Mouse (Mus musculus): ENCODE results near the gene Pip5k1c. TPM values are rescaled to one million over a fixed set of nuclear protein-coding genes. Genes with fewer than 3 reads are reported as not detected.

The Pip5k1c gene
- total RNA-seq, 2 experiments from 2014 or later = 17.3 to 51.0 TPM

DNA sequence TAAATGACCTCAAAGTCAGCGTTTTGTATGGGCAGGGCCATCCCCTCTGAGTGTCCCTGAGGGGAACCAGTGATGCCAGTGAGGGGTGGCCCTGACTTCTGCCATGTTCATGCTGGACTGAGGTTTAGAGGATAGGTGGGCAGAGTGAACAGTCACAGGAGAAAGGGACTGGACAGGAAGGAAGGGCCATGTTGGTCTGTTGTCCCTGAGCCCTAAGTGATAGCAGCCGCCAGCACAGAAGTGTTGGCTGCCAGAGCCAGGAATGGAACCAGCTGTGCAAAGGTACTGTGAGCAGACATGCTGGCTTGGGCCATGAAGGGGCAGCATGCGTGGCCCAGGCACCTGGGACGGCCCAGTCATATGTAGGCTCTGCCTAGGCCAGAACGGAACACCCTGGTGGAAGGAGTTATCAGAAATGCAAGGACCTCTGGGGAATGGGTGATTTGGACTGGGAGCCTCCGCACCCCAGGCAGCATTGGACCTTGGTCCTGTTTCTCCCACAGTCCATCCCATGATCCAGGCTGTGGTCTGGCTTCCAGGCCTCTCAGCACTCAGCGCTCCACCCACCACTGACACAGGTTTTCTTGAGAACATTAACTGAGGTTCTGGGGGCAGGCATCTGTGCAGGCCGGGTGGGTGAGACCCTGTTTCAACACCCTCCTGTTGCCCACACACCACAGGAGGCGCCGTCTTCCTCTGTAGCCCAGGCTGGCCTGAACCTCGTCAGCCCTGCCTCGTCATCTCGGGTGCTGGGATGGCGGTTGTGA, 7.0 kb downstream of the Pip5k1c start:
- ATAC-seq (replicated peaks; ENCODE audit: low FRiP score, low TSS enrichment, poor library complexity, severe bottlenecking) = no peak

DNA sequence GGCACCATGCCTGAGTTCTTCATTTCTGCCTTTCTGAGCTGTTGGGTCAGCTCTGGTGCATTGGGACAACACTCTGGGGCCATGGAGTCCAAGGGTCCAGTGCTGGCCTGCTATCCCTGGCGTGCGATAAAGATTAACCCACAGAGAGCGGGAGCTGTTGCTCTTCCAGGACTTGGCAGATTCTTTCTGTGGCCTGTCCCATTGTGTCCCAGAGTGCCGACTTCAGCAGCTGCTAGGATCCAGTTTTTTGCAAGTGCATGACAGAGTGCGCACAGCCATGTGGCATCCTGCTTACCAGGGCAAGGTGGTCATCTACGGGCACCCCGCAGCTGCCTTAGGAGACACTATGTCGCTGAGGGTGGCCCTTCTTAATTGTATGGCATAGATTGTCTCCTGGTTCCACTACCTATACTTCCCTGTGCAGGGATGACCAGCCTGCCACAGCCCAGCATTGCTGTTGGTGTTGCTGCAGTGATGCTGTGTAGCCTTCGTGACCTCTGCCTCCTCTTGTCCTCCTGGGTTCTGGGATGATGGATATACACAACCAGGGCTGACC, 7.7 kb downstream of the Pip5k1c start:
- no peak for ATAC-seq (replicated peaks; ENCODE audit: low FRiP score, low TSS enrichment, poor library complexity, severe bottlenecking)

DNA sequence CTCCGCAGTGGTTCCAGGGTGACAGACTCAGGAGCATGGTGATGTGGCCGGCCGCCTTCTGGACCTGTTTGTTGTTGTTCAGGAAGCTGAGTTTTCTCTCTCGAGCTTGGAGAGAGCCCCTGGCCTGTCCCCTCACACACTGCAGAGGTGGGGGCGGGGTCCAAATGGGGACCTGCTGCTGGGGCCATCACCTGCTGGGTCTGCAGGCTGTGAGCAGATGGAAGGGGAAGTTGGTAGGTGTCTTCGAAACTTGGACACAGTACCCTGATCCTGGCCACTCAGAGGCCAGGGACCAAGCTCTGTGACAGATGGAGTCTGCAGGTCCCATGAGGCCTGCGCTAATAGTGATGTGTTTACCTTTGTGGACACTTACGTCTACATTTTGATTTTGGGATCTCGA, 8.6 kb downstream of the Pip5k1c start:
- no peak for ATAC-seq (replicated peaks; ENCODE audit: low FRiP score, low TSS enrichment, poor library complexity, severe bottlenecking)

DNA sequence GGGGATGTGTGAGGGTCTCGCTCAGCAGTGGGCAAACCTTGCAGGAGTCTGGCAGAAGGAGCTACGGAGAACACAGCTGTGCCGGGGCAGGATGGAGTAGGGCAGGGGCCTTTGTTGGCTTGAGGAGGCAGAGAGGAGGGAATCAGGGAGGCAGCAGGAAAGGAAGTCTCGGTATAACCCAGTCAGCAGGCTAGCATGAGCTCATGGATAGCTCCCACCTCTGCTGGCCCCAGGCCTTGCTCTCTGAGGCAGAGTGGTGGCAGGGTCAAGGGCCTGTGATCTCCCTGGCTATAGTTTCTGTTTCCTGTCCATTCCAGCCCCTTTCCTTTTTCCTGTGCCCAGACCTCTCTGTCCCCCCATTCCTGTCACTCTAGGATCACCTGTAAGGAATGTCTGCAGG, 9.5 kb downstream of the Pip5k1c start:
- no peak for ATAC-seq (replicated peaks; ENCODE audit: low FRiP score, low TSS enrichment, poor library complexity, severe bottlenecking)

DNA sequence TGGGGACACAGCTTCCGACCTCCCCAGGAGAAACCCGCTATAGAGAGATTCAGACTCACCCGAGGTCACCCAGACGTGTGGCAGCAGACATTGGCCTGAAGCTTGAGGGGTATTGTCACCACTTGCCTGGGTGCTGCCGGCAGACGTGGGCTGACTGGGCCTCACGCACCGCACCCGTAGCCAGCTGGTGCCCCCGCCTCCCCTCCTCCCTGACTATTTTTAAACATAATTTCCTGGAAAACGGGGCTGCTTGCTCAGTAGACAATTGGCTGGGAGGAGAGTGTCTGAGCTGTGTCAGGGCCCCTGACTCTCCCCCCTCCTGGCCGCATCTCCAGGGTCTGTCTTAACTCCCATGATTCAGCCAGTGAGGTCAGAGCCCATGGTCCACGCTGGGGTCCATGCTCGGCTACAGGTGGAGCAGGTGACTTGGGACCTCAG, 10.0 kb downstream of the Pip5k1c start:
- no peak for ATAC-seq (replicated peaks; ENCODE audit: low FRiP score, low TSS enrichment, poor library complexity, severe bottlenecking)

DNA sequence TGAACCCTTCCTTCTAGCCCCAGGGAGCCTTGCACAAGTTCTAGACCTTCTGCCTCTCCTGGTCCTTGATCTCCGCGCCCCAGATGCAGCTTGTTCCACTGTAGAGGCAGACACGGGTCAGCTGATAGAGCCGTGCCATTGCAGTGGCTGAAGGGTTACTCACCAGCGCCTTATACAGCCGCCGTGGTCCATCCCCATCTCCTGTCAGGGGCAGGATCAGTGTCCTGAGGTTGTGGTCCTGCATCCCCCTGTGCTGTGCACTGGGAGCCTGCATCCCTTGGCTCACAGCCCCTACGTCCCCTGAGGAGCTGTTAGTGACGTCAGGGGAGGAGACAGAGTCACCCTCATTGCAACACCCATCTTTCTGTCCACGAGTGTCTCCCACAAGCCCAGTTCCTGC, 10.5 kb downstream of the Pip5k1c start:
- ATAC-seq (replicated peaks; ENCODE audit: low FRiP score, low TSS enrichment, poor library complexity, severe bottlenecking) = no peak

DNA sequence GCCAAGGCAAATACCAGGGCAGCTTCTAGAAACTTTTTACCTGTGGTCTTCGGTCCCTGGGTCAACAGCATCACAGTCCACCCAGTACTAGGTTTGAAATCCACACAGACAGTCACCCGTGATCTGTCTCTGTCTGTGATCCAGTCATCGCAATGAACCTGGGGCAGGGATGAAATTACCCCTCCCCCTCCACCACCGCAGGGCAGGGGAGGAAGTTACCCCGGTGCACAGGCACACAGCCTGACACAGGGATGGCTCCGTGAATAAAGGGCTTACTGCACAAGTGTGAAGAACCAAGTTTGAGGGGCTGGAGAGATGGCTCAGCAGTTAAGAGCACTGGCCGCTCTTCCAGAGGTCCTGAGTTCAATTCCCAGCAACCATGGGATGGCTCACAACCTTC, 11.0 kb downstream of the Pip5k1c start:
- no peak for ATAC-seq (replicated peaks; ENCODE audit: low FRiP score, low TSS enrichment, poor library complexity, severe bottlenecking)

DNA sequence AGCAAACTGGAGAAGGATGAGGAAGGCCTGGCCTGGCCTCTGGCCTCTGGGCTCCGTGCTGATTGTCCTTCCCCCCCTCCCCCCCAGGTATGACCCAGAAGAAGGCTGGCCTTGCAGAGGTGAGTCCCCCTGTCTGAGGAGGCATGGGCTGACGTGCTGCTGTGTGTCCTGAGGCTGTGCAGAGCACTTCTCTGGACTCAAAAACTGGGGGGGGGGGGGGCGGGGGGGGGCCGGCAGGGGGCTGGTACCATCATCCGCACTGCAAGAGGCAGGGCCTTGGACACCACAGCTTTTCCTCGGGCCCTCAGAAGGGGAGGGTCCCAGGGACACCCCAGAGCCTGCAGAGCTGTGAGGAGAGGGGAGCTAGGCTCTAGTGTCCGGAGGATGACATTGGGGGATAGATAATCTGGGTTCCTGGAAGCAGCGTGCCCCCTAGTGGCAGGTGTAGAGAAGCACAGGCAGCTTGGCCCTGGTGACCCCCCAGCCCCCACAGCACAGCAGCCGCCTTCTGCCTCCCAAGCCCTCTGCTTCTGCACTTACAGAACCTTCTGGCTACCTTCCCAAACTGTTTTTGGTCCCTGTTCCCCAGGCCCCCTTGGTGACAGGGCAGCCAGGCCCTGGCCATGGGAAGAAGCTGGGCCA, 12.0 kb downstream of the Pip5k1c start:
- peak; percentile 75 for ATAC-seq (replicated peaks; ENCODE audit: low FRiP score, low TSS enrichment, poor library complexity, severe bottlenecking)

DNA sequence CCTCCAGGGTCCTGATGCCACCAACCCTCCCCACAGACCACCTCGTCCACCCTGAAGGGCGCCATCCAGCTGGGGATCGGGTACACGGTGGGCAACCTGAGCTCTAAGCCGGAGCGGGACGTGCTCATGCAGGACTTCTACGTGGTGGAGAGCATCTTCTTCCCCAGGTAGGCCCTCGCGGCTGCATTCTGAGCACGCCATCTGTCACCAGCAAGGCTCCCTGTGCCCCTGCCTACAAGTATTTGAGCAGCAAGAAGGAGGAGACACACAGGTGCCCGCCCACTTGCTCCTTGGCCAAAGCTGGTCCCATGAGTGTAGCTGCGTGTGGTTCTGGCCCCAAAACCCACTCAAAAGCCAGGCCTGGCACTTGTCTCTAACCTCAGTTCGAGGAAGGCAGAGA, 12.9 kb downstream of the Pip5k1c start:
- ATAC-seq (replicated peaks; ENCODE audit: low FRiP score, low TSS enrichment, poor library complexity, severe bottlenecking) = no peak

DNA sequence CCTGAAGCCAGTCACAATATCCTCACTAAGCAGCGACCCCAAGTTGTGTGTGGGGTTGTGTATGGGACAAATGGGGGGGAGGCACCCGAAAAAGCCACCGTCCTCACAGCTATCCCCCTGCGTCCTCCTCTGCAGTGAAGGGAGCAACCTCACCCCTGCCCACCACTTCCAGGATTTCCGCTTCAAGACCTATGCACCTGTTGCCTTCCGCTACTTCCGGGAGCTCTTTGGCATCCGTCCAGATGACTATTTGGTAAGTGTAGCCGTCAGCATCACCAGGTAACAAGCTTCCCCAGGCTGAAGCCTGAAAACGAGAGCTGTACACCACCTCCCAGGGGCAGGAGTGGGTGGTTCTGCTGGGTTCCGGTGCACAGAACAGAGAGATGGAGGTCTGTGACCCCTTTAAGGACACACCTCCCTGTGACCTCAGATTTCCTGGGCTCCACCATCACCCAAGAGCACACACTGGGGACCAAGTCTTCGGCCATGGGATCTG, 13.5 kb downstream of the Pip5k1c start:
- ATAC-seq (replicated peaks; ENCODE audit: low FRiP score, low TSS enrichment, poor library complexity, severe bottlenecking) = no peak

DNA sequence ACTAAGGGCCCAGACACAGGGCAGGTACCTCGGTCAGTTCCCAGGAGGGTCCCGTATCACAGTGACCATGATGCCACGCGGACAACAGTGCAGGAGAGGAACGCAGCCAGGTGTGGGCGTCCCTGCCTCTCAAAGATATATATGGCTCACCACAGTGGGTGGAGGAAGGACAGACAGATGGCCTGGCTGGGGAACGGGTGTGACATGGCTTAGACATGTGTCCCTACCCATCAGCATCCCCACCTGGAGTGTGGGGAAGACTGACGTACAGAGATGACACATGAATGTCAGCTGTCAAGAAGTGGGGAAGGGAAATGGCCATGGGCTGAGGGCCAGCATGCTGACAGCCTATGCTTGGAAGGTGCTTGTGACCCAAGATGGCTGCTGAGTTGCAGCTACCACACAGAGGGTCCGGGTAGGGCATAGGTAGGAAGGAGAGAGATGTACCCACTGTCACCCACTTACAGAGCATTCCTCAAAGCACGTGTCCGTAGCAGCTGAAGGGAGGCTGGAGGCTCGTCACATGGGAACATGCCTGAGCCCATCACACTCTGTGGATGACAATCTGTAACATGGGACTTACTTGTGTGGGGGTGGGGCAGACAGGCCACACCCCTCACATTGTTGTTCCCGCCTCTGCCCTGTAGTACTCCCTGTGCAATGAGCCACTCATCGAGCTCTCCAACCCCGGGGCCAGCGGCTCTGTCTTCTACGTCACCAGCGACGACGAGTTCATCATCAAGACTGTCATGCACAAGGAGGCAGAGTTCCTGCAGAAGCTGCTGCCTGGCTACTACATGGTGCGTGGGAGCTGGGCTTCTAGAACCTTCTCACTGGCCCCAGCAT, 14.3 kb downstream of the Pip5k1c start:
- no peak for ATAC-seq (replicated peaks; ENCODE audit: low FRiP score, low TSS enrichment, poor library complexity, severe bottlenecking)

DNA sequence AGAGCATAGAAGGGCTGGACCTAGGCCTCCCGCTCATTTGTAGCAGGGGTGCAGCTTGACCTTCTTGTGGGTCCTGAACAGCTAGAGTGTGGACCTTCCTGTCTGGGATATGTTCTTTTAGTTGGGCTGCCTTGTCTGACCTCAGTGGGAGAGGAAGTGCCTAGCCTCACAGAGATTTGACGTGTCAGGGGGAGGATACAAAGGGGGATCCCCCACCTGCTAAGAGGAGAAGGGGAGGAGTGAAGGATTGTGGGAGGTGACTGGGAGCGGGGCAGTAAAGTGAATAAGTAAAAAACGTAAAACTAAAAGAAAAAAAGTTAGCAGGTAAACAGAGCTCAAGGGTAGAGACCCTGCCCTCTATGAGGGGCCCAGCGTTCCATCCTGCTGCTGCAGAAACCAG, 16.8 kb downstream of the Pip5k1c start:
- no peak for ATAC-seq (replicated peaks; ENCODE audit: low FRiP score, low TSS enrichment, poor library complexity, severe bottlenecking)

DNA sequence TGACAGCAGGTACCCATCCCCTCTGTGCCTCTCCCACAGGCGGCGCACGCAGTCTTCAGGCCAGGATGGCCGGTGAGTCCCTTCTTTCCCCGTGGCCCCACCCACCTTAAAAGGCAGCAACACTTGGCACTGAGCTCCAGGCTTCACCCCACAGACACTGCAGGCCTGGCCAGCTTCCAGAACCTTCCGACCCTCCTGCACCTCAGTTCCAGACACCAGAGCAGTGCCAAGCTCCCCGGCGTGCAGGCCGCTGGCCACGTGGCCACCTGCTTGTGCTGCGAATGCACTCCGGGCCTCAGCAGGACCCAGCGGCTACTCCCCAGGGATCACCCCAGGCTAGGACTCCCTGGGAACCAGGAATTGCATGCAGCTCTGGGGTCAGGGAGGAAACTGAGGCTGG, 20.8 kb downstream of the Pip5k1c start:
- no peak for ATAC-seq (replicated peaks; ENCODE audit: low FRiP score, low TSS enrichment, poor library complexity, severe bottlenecking)

DNA sequence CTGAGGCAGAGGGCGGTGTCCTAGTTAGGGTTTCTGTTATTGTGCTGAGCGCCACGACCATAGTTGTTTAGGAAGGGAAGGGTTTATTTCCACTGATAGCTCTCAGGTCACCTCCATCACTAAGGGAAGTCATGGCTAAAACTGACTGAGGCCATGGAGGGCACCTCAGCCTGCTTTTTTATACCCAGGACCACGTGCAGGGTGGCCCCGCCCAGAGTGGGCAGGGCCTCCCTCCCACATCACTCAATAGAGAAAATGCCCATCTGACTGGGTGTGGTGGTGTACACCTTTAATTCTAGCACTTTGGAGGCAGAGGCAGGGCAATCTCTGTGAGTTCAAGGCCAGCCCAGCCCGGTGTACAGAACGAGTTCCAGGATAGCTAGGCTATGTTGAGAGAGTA, 21.4 kb downstream of the Pip5k1c start:
- no peak for ATAC-seq (replicated peaks; ENCODE audit: low FRiP score, low TSS enrichment, poor library complexity, severe bottlenecking)

DNA sequence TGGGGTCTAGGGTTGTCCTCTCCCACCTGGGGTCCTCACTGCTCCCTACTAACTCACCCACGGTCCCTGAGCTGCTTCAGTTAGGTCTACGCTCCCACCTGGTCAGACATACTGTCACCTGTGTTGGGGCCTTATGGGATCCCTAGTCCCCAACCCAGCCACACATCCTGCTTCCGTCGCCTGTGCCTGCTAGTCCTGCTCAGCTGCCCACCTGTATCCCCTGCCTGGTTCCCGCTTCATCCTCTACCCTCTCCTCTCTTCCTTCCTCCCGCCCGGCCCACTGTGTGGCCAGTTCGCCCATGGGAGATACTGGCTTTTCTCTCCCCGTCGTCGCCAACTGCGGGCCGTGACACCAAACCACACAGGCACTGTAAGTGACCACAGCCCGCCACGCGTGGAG, 22.8 kb downstream of the Pip5k1c start:
- no peak for ATAC-seq (replicated peaks; ENCODE audit: low FRiP score, low TSS enrichment, poor library complexity, severe bottlenecking)

DNA sequence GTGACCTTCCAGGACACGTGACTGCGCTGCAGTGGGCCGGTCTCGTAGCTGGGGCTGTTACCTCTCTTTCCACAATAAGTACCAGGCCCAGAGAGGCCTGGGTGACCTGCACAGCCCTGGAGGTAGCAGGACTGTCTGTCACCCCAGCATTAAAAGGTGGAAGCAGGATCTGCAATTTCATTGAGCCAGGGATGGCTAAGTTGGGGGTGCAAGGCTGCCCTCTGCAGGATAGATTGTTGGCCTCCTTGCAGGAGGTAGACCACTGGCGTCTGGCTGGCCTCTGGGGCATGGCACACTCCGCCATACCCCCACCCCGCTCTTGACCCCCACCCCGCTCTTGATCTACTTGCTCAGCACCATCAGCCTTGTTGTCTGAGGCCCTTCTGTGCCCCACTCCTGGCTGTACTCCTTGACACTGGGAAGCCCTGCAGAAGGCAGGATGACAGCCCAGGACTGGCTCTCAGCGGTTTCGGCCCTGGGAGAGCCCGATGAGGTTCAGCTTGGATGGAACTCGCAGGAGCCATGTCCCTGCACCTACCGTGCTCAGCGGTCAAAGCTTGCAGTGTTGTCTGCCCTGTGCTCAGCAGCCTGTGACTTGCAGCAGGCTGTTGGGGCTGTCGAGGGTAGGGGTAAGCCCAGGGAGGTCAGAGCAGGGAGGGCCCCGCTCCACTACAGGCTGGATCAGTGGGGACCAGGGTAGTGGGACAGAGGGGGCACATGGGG, 23.7 kb downstream of the Pip5k1c start:
- no peak for ATAC-seq (replicated peaks; ENCODE audit: low FRiP score, low TSS enrichment, poor library complexity, severe bottlenecking)

DNA sequence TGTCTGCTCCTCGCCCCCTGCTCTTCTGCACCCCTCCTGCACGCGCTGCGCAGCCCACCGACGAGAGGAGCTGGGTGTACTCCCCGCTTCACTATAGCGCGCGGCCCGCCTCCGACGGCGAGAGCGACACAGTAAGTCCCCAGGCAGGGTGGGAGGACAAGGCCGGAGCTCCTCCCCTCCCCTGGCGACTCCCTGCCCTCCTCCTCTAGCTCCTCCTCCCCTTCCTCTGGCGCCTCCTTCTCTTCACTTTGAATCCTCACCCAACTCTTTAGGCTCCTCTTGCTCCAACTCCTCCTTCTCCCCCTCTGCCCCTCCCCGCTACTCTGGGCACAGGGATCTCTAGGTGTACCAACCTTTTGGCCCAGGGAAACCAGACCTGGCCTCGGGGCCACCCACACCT, 24.5 kb downstream of the Pip5k1c start:
- peak; percentile 11; the same call in 1 of the 2 replicates for ATAC-seq (replicated peaks; ENCODE audit: low FRiP score, low TSS enrichment, poor library complexity, severe bottlenecking)

DNA sequence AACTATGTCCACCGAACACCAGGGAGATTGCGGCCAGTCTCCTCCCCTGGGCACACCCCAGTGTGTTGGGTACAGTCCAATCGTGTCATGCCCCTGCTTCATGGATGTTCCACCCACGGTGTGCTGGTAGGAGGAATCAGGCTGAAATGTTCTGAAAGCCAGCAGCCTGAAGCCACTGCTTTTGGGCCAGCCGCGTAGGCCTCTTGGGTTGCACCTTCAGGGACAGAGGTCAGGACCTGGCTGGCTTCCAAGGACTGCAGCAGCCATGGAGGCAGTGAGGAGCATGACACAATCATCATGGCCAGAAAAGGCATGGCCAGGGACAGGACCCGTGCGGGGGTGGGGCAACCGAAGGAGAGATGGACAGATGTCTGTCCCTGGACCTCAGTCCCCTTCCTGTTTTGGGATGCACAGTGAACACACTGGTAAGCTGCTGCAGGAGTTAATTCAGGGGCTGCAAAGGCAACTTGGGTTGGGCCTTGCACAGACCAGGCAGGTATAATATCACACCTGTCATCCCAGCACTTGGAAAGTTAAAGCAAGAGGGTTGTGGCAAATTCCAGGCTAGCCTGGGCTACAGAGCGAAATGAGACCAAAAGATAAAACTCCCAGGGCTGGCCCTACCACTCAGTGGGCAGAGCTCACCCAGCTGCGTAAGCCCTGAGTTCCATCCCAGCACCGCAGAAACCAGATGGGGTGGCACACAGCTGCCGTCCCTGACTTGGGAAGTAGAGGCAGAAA, 26.0 kb downstream of the Pip5k1c start:
- no peak for ATAC-seq (replicated peaks; ENCODE audit: low FRiP score, low TSS enrichment, poor library complexity, severe bottlenecking)

DNA sequence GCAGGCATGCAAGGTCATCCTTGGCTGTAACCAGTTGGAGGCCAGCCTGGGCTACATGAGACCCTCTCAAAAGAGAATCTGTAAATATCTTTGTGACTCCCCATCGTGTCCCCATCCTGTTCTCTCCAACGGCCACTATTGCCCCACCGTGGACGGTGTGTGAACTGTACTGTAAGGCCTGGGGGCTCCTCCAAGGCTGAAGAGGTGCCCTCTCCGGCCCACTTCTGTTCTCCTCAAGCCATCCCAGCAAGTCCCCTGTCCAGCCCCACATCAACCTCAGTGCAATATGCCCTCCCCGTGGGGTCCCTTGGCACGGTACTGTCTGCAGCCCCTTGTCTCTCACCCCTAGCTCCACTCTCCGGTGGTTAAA, 26.6 kb downstream of the Pip5k1c start:
- no peak for ATAC-seq (replicated peaks; ENCODE audit: low FRiP score, low TSS enrichment, poor library complexity, severe bottlenecking)

Measured in megakaryocyte-erythroid progenitor cell, adult 5-6 weeks (primary cell).